In genomic region chr7:78448841-78449240, GRCm38 (mm10) we compare ENCODE assay signal across 26 mouse cellular contexts.
"Had no signal": no experiment of that assay in that cellular context is flagged by ENCODE, and none has a peak within 500 bp of the region (broad histone marks: within the 10 kb centered on the region; RNA-seq: fewer than 3 reads in every experiment).

No protein-coding gene starts in this region.

- H3K4me1 ChIP-seq: heart, embryonic 13.5 days; heart, embryonic 15.5 days; hindbrain, embryonic 13.5 days; hindbrain, embryonic 15.5 days; kidney, embryonic 15.5 days; limb, embryonic 13.5 days; limb, embryonic 15.5 days; liver, embryonic 12.5 days had no signal

- DNase-seq: gastrocnemius, postnatal 14 days; gastrocnemius, postnatal 36 days; heart, adult 18-20 months; heart, postnatal 14 days; heart, postnatal 36 days; kidney, adult 11 months; kidney, adult 2 months; kidney, adult 9 months; kidney, postnatal 14 days; kidney, postnatal 36 days; layer of hippocampus, adult 9-11 months; layer of hippocampus, postnatal 36 days; left cerebral cortex, postnatal 4 days; lung, adult 18-20 months had no signal

- H3K4me3 ChIP-seq: heart, embryonic 13.5 days; heart, embryonic 15.5 days; hindbrain, embryonic 13.5 days; hindbrain, embryonic 15.5 days; kidney, embryonic 15.5 days; limb, embryonic 13.5 days; limb, embryonic 15.5 days; liver, embryonic 12.5 days had no signal

- ATAC-seq: hindbrain, postnatal 0 days; intestine, embryonic 16.5 days; liver, embryonic 12.5 days had no signal

- H3K9ac ChIP-seq: heart, embryonic 13.5 days; heart, embryonic 15.5 days; hindbrain, embryonic 13.5 days; hindbrain, embryonic 15.5 days; kidney, embryonic 15.5 days; limb, embryonic 13.5 days; limb, embryonic 15.5 days; liver, embryonic 12.5 days; liver, embryonic 14.5 days had no signal

- H3K36me3 ChIP-seq: heart, embryonic 13.5 days; heart, embryonic 15.5 days; kidney, embryonic 15.5 days; limb, embryonic 13.5 days; limb, embryonic 15.5 days; liver, embryonic 12.5 days had no signal

- H3K27me3 ChIP-seq: heart, embryonic 13.5 days; heart, embryonic 15.5 days; hindbrain, embryonic 13.5 days; hindbrain, embryonic 15.5 days; kidney, embryonic 15.5 days; limb, embryonic 13.5 days; limb, embryonic 15.5 days; liver, embryonic 12.5 days had no signal

- H3K27ac ChIP-seq: heart, embryonic 13.5 days; heart, embryonic 15.5 days; hindbrain, embryonic 13.5 days; hindbrain, embryonic 15.5 days; hindbrain, postnatal 0 days; kidney, embryonic 15.5 days; kidney, postnatal 0 days; limb, embryonic 13.5 days; limb, embryonic 15.5 days; liver, embryonic 12.5 days; liver, embryonic 14.5 days had no signal
